13 mouse cellular contexts compared by ENCODE assay signal in genomic region chr1:161662241-161662640, GRCm38 (mm10).
"Had no signal": no experiment of that assay in that cellular context is flagged by ENCODE, and none has a peak within 500 bp of the region (broad histone marks: within the 10 kb centered on the region; RNA-seq: fewer than 3 reads in every experiment).

No protein-coding gene starts in this region.

- DNase-seq: kidney, adult 18-20 months; kidney, postnatal 14 days; lung, embryonic 14.5 days; lung, postnatal 14 days; right cerebral cortex, postnatal 4 days; thymus, postnatal 36 days had no signal

- H3K27ac ChIP-seq: limb, embryonic 10.5 days; liver, embryonic 15.5 days; macrophage; midbrain, embryonic 15.5 days; neural tube, embryonic 12.5 days; stomach, embryonic 15.5 days had no signal

- H3K4me3 ChIP-seq: limb, embryonic 10.5 days; liver, embryonic 15.5 days; megakaryocyte, embryonic 14.5 days; midbrain, embryonic 15.5 days; neural tube, embryonic 12.5 days; stomach, embryonic 15.5 days had no signal
